Mouse (Mus musculus) stomach, embryonic 15.5 days (tissue): ENCODE measurements around the gene Pdha1. TPM values are rescaled to one million over a fixed set of nuclear protein-coding genes. Genes with fewer than 3 reads are reported as not detected.

Source experiments
- ATAC-seq: fragments of 200-750 bp; cut with Nextera tagmentation; 2 replicates; pipeline ENCODE4 v1.8.0; 2017; ENCODE audit warnings: low read depth, moderate number of reproducible peaks, moderate TSS enrichment; ENCODE audit not compliant: insufficient read depth, low FRiP score
- H3K27ac ChIP-seq: fragments of 300-500 bp; sonication (generic); 2 replicates; pipeline ENCODE4 v1.5.1; 2015; ENCODE audit warnings: mild to moderate bottlenecking, inconsistent platforms
- H3K27me3 ChIP-seq: fragments of 300-500 bp; sonication (generic); replicated peaks from 2 replicates; pipeline ENCODE4 v1.6.1; 2015; ENCODE audit warnings: inconsistent platforms
- H3K36me3 ChIP-seq: fragments of 300-500 bp; sonication (generic); 2 replicates; pipeline ENCODE4 v1.6.1; 2015; ENCODE audit warnings: inconsistent platforms
- H3K4me1 ChIP-seq: fragments of 300-500 bp; sonication (generic); 2 replicates; pipeline ENCODE4 v1.6.1; 2015; ENCODE audit warnings: inconsistent platforms
- H3K4me2 ChIP-seq: fragments of 300-500 bp; sonication (generic); 2 replicates; pipeline ENCODE4 v1.6.1; 2015; ENCODE audit warnings: mild to moderate bottlenecking, inconsistent platforms
- H3K4me3 ChIP-seq: fragments of 300-500 bp; sonication (generic); replicated peaks from 2 replicates; pipeline ENCODE4 v1.5.1; 2015; ENCODE audit warnings: inconsistent platforms
- H3K9ac ChIP-seq: fragments of 300-500 bp; sonication (generic); 2 replicates; pipeline ENCODE4 v1.6.1; 2015; ENCODE audit warnings: inconsistent platforms
- H3K9me3 ChIP-seq: fragments of 300-500 bp; sonication (generic); 2 replicates; pipeline ENCODE4 v1.6.1; 2016; ENCODE audit warnings: inconsistent platforms
- WGBS: fragments of 180-500 bp; shearing (Covaris S2); methylation state at CpG from one replicate; pipeline ENCODE4 v1.1.7; 2015; 5-methylcytosine and 5-hydroxymethylcytosine counted together
- polyA plus RNA-seq: library from polyadenylated mRNA; unstranded; fragments of >200 nt; fragmentation: Nextera tagmentation; extraction: Ambion mirVana; gene quantifications from 2 replicates; pipeline ENCODE4 v1.2.1, GENCODE M21; 2015

The Pdha1 gene
- polyA plus RNA-seq, 1 experiment from 2014 or later, result 121 TPM

- H3K9me3 ChIP-seq, result no peaks in the 10 kb centered on the region
- no peak overlapping the region for H3K27ac ChIP-seq
- H3K4me1 ChIP-seq, result no peaks in the 10 kb centered on the region
- H3K27me3 ChIP-seq, result no peaks in the 10 kb centered on the region
- 43% methylated on average over 6 of the region's 6 CpGs for WGBS
- peak overlapping the region; percentile 53 for H3K4me2 ChIP-seq
- H3K4me3 ChIP-seq, result peak overlapping the region; percentile 5; the same call in 1 of the 2 replicates
- no peak overlapping the region for H3K9ac ChIP-seq
- H3K36me3 ChIP-seq, result no peaks in the 10 kb centered on the region
- ATAC-seq, result no peak
These were observed 2.5 kb downstream of the Pdha1 start for GRCm38 (mm10) chrX:160135719-160136118.

- no peaks in the 10 kb centered on the region for H3K4me1 ChIP-seq
- 72% methylated on average over 11 of the region's 11 CpGs for WGBS
- no peak for ATAC-seq
These were observed 3.9 kb downstream of the Pdha1 start for GRCm38 (mm10) chrX:160134136-160134843.

GRCm38 (mm10) chrX:160116658-160117057, 21.6 kb downstream of the Pdha1 start:
- H3K27ac ChIP-seq, result no peak overlapping the region
- 76% methylated on average over 3 of the region's 3 CpGs for WGBS

More at GRCm38 (mm10) chrX:160134136-160134843, 3.9 kb downstream of the Pdha1 start:
- H3K4me2 ChIP-seq, result no peak overlapping the region
- no peak overlapping the region for H3K9ac ChIP-seq
- no peak overlapping the region for H3K4me3 ChIP-seq
- H3K27me3 ChIP-seq, result no peaks in the 10 kb centered on the region
- H3K27ac ChIP-seq, result no peak overlapping the region
- H3K9me3 ChIP-seq, result no peaks in the 10 kb centered on the region
- peaks cover 2% of the 10 kb centered on the region; the same call in 1 of the 2 replicates for H3K36me3 ChIP-seq

GRCm38 (mm10) chrX:160116074-160116473, 22.1 kb downstream of the Pdha1 start:
- no peak for ATAC-seq

More at GRCm38 (mm10) chrX:160116658-160117057, 21.6 kb downstream of the Pdha1 start:
- no peak for ATAC-seq
- no peak overlapping the region for H3K9ac ChIP-seq
- no peaks in the 10 kb centered on the region for H3K4me1 ChIP-seq
- no peaks in the 10 kb centered on the region for H3K9me3 ChIP-seq
- H3K4me3 ChIP-seq, result no peak overlapping the region
- no peak overlapping the region for H3K4me2 ChIP-seq
- no peaks in the 10 kb centered on the region for H3K27me3 ChIP-seq
- H3K36me3 ChIP-seq, result no peaks in the 10 kb centered on the region

DNA sequence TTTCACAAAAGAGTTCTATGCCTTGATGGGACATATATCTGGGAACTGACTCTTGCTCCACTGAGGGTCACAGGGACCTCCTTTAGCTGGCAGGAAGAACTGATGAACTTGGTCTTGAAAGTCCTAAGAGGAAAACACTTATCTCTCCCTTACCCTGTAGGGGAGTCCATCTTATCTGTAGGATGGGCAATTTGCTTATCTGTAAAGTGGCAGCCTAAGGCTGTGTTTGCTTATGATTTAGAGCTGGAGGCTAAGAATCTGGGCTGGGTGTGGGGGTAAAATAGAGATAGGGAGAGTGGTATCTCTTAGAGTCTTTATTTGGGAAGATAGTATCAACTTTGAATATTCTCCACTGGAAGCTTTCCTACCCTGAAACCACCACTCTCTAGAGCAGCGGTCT, 24.4 kb downstream of the Pdha1 start:
- Histone ChIP-seq H3K4me2 (no peak overlapping the region), H3K4me1 (no peaks in the 10 kb centered on the region), H3K9me3 (no peaks in the 10 kb centered on the region), H3K27me3 (no peaks in the 10 kb centered on the region), H3K36me3 (no peaks in the 10 kb centered on the region), H3K9ac (no peak overlapping the region), H3K4me3 (no peak overlapping the region), H3K27ac (no peak overlapping the region)
- no peak for ATAC-seq
- 92% methylated on average over 1 of the region's 1 CpGs for WGBS

More at GRCm38 (mm10) chrX:160116074-160116473, 22.1 kb downstream of the Pdha1 start:
- Histone ChIP-seq H3K36me3 (no peaks in the 10 kb centered on the region), H3K27me3 (no peaks in the 10 kb centered on the region), H3K4me2 (no peak overlapping the region), H3K4me1 (no peaks in the 10 kb centered on the region), H3K9me3 (no peaks in the 10 kb centered on the region), H3K27ac (no peak overlapping the region), H3K9ac (no peak overlapping the region), H3K4me3 (no peak overlapping the region)

DNA sequence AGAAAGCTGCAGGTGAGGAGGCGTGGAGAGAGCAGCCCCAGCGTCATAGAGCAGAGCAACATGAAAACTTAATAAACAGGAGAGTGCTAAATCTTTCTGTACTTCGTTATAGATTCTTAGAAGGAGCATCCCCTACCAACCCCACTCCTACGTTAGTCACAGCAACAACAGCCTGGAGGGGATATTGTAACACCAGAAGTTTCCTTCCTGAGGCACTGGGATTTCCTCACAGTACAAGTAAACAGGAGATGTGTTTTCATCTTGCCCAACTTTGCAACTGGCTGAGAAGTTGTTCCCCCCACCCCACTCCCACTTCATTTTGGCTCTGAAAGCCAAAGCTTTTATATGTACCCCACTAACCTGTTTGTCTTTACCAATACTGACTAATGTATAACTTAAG, 30.4 kb downstream of the Pdha1 start:
- no peak for ATAC-seq
- no peaks in the 10 kb centered on the region for H3K36me3 ChIP-seq
- H3K4me3 ChIP-seq, result no peak overlapping the region
- H3K9ac ChIP-seq, result no peak overlapping the region
- H3K27me3 ChIP-seq, result no peaks in the 10 kb centered on the region; the same call in 1 of the 2 replicates
- WGBS, result 57% methylated on average over 4 of the region's 4 CpGs
- H3K9me3 ChIP-seq, result no peaks in the 10 kb centered on the region
- no peaks in the 10 kb centered on the region for H3K4me1 ChIP-seq
- no peak overlapping the region for H3K27ac ChIP-seq
- no peak overlapping the region for H3K4me2 ChIP-seq

GRCm38 (mm10) chrX:160091973-160092372, 46.2 kb downstream of the Pdha1 start:
- H3K9ac ChIP-seq, result no peak overlapping the region
- H3K36me3 ChIP-seq, result no peaks in the 10 kb centered on the region
- no peaks in the 10 kb centered on the region for H3K9me3 ChIP-seq
- no peaks in the 10 kb centered on the region for H3K27me3 ChIP-seq
- 80% methylated on average over 1 of the region's 1 CpGs for WGBS
- H3K4me1 ChIP-seq, result no peaks in the 10 kb centered on the region
- ATAC-seq, result no peak
- no peak overlapping the region for H3K27ac ChIP-seq
- H3K4me2 ChIP-seq, result no peak overlapping the region
- H3K4me3 ChIP-seq, result no peak overlapping the region

Other genes starting within 250 kb of the Pdha1 start
- gene Map3k15, start 150.0 kb downstream of the Pdha1 start, polyA plus RNA-seq, result 0.60 and 0.92 TPM in 2 replicates